Mouse (Mus musculus): ENCODE measurements at regions not wholly inside any gene's neighbourhood (a gene's known extent, or its start where the extent isn't known, plus 50 kb on each side); places are given as distances from the start of the nearest gene placed in this dataset.

DNA sequence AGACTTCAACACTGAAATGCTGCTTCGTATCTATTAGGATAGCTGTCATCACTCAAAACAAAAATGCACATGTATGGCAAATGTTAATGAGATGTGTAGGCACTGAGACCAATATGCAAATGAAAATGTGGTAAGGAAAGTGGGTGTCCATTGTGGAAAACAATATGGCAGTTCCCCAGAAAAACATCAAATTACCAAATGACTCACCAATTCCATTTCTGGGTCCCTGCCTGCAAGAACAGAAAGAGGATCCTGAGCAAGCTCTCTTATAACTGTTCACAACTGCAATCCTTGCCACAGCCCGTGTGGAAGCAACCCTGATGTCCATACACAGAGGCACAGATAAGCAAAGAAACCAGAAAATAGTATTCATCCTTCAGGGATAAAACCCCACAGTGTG is 442.0 kb downstream of the Defb40 start:
- DNase-seq = no peak

DNA sequence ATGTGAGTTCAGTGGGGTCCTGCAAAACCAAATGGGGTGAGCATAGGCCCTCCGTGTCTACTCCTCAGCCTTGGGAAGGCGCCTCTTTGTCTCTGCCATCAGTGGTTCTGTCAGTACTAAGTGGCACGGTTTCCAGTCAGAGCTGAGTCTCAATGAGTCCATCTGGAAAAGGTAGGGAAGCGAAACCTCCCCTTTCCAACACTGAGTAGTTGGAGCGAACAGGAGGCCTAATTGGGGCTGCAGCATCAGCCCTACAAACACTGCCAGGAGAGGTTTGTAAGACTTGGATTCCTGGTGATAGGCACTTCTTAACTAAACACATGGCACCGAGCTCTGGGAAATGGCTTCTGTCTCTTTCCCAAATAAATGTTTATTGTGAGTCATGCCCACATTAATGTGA is 449.9 kb downstream of the Defb40 start:
- no peak for DNase-seq

DNA sequence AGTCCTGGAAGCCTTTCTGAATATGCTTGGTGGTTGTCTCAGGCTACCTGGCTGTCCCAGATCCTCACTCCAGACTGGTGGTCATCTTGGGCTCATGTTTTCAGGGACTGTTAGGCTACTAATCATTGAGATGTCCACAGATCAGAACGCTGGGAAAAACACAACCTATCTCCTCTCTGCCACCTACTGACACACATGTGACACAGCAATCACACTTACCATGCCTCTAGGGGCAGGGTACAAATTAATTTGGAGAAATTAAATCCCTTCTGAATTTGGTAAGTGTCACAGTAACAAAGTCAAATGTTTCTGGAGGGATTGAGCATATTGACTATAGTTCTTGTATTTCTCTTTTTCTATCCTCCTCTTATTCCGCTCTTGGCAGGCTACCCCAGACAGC is 465.6 kb downstream of the Defb40 start:
- no peak for DNase-seq

DNA sequence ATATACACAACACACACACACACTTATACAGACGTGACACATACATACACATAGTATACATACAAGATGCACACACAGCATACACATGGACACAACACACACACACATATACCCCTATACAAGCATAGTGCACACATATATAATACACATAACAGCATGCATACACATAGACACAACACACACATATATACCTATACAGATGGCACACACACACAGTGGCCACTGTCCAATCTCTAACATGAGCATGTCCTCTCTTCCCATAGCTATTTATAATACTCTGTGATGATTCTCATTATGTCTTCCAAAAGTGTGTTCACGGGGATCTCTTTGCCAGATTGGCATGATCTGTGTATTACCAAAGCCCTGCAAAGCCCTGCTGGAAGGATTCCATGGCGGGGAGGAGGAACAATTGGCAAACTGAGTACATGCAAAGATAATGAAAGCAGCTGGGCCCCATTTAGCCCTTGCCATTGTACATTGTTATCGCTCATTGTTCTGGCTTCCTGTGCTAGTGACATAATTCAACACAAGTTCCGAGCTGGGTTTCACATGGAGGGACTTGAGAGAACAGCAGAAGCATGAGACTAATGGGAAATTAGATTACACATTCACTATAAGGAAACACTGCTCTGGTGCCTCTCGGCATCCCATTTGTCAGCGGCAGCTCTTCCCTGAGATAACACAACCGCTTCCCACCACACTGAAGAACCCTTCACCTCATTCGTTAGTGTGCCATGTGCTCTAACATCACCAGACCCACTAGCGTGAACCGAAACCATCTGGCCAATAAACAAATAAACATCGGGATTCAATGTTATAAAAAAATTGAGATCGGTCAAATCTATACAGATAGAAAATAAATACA is 471.7 kb downstream of the Defb40 start:
- DNase-seq = no peak

GRCm38 (mm10) chr8:18490620-18491019 is 487.4 kb downstream of the Defb40 start:
- no peak for DNase-seq

DNA sequence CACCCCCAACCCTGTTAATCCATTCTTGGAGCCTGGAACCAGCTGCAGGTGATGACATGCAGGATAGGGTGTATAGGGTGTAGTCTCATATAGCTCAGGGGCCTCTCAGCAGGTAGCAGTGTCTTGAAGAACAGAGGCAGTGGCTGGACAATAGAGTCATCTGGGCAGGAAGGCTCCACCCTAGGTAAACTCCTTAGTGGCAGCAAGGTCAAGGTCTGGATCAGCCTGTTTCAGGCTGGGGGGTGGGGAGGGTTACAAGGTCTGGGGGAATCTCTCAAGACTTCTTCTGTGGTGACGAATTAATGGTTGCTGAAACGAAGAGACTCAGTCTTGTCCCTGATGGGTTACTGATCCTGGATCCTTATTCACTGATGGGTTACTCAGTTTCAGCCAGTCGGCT is 498.0 kb downstream of the Defb40 start:
- no peak for DNase-seq

DNA sequence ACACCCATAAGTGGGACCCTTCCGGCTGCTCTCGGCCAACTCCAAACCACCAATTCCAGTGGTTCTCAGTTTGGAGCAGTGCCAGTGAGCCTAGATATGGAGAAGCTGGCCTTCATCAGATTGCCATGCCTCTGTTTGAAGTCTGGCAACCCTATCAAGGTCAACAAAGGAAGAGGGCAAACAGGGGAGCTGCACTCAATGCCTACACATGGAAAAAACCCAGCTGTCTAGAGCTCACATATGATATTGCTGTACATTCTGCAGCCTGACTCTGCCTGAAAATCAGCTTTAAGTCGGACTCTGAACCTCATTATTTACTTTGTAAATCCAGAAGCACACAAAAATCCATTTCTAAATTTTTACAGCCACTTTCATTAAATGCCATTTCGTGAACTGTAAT is 499.9 kb downstream of the Defb40 start:
- DNase-seq = no peak

DNA sequence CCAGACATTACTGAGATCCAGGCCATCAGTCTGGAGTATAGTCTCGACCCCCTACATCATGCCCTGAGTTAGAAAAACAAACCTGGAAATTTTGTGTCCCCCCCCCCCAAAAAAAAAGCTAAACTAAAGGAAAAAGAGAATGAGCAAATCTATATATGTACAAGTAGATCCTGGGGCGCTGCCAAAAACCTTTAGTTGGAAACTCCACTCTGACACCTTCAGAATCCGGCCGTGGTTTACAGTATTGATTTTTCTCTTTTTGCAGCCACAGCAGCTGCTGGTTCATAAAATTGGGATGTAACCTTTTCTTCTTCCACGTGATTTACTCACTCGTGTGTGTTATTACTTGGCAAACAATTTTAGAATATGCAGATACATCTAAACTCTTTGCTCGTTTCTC is 510.5 kb downstream of the Defb40 start:
- no peak for DNase-seq

- DNase-seq = no peak
These were observed 517.4 kb downstream of the Defb40 start for GRCm38 (mm10) chr8:18460609-18461008.

GRCm38 (mm10) chr8:18457470-18457869 is 520.6 kb downstream of the Defb40 start:
- DNase-seq = no peak

GRCm38 (mm10) chr8:18449015-18449414 is 529.0 kb downstream of the Defb40 start:
- no peak for DNase-seq

GRCm38 (mm10) chr8:18442212-18442611 is 535.8 kb downstream of the Defb40 start:
- no peak for DNase-seq

GRCm38 (mm10) chr8:18422846-18423245 is 555.2 kb downstream of the Defb40 start:
- DNase-seq = no peak

DNA sequence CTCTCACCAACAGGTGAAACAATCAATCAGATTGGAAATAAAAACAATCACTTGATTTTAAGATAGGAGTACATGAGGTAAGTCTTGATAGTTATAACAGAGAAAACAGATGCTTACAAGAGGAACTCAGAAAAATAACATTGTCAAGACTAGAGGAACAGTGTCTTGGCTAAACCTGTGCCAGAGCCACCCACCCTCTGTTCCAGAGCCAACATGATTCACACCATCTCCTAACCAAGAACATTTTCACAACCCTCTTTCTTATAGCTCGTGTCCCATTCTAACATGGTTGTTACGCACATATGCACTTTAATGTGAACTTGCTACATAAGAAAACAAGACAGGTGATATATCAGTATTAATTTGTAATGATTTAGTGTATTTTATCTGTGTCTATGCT is 565.6 kb downstream of the Defb40 start:
- no peak for DNase-seq

DNA sequence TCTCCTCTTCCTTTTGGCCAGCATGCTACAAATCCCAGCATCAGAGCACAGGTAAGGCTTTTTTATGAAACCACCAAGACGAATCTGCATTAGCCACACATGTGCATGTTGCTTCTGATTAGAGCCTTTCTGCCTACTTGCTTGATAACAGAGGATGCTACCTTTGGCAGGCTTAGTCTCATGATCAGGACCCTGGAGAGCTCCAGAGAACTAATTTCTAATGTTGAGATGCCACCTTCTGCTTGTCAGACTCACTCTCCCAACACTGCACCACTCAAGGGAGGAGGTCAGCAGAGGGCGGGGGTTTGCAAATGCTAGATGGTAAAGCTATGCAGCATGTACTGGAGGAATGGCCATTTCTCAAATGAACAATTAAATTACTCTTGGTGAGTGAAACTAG is 571.6 kb downstream of the Defb40 start:
- no peak for DNase-seq

DNA sequence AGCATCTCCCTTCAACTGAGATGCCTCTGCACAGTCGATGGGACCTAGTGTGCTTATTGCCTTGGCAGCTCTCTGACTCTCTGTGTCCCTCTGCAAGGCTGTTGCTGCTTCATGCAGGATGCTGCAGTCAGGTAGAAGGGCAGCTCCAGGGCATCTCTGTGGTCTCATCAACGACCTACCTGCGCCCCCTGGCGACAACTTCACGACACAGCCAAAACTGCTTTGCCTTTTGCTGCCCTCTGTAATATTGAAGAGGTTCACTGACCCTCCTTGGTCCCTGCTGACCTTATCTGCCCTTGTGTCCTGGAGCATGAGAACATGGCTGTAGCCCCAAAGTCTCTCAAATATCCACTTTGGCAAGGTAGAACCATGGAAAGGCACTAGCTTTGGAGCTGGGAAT is 589.7 kb downstream of the Defb40 start:
- DNase-seq = peak; percentile 42 to 69

DNA sequence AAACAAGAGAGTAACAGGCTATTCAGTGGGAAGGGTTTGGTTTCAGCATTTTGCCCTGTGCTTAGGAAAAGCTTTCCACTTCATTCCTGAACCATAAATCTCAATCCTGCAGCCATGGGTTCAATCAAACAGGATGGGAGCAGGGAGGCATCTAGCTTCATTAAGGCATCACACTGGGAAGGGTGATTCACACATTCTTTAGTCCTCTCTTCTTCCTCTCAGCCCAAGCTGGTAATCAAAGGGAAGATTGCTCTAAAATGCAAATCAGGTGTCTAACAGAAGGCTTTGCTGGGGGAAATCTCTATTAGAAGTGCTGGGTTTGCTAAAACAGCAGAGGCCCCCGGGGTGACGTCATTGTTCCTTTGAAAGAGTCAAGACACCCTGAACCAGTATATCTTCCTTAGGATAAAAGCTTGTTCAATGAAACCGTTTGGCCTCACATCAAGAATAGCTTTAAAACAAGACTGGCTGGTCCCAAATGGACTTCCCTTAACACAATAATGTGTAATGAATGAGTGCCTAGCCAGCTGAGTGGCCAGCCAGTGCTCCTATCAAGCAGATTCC is 596.4 kb downstream of the Defb40 start:
- DNase-seq = no peak

GRCm38 (mm10) chr8:18348716-18349115 is 629.3 kb downstream of the Defb40 start:
- DNase-seq = no peak

- DNase-seq = no peak
These were observed 631.8 kb downstream of the Defb40 start for GRCm38 (mm10) chr8:18346248-18346647.

DNA sequence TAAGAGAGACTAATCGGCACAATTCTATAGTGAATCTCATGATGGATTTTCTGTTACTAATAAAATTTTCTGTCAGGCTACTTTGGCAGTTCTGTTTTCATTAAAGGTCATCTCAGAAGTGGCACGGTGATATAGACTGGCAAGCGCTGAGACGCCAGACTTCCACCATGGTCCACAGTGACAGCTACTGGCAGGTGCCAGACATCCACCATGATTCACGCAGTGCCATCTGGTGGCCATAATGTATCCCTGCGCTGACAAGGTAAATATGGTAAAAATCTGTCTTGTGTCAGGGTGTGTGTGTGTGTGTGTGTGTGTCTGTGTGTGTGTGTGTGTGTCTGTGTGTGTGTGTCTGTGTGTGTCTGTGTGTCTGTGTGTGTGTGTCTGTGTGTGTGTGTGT is 632.7 kb downstream of the Defb40 start:
- DNase-seq = peak; percentile 54 to 71

- no peak for DNase-seq
These were observed 633.2 kb downstream of the Defb40 start for GRCm38 (mm10) chr8:18344838-18345237.

DNA sequence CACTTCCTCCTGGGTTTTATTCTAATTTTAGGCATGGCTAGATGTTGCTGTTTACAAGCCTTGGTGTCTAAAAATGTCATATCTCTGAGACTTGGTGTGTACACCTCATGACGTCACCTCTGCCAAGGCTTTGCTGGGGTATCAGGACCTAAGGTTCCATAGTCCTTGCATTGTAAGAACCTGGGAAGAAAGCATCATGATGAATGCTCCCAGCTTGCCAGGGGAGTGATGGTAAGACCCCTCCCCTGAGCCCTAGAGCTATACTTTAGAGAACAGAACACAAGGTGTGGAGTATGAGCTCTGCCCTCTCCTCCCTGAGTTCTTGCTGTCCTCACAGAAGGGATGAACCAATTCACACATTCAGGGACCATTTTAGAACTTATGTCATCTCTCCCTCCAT is 642.5 kb downstream of the Defb40 start:
- DNase-seq = no peak

GRCm38 (mm10) chr8:18328521-18328920 is 649.5 kb downstream of the Defb40 start:
- no peak for DNase-seq

DNA sequence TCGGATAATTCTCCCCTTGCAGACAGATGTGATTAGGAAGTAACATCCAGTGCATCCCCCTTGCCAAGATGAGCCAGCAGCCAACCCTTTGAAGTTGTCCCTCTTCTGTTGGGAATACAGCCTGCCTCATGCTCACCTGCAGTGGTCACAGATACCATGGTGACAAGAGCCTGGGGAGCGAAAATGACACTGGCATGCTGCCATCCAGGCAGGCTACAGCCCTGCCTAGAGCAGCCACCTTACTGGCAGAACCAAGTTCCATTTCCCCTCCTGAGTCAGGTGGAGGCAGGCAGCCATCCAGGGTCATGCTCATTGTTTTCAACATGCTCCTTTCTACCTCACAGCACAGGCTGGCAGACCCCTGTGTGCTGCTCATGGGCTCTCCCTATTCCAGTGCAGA is 661.6 kb downstream of the Defb40 start:
- peak; percentile 13 to 35 for DNase-seq

GRCm38 (mm10) chr8:18311597-18311996 is 666.5 kb downstream of the Defb40 start:
- DNase-seq = no peak

All from cerebellum, postnatal 25 days (tissue).